Mouse (Mus musculus): ENCODE measurements at regions not wholly inside any gene's neighbourhood (a gene's known extent, or its start where the extent isn't known, plus 50 kb on each side); places are given as distances from the start of the nearest gene placed in this dataset.

- DNase-seq (ENCODE audit: low spot score): peak; percentile 5
Measured at GRCm38 (mm10) chr13:80418480-80419183, 464.6 kb upstream of the Arrdc3 start.

GRCm38 (mm10) chr13:80420341-80420740 is 462.8 kb upstream of the Arrdc3 start:
- DNase-seq (ENCODE audit: low spot score): no peak

Measured in left cerebral cortex, adult 11 months (tissue).